In genomic region chr9:62492306-62492990, GRCm38 (mm10) we compare ENCODE assay signal across 18 mouse cellular contexts. TPM values are rescaled to one million over a fixed set of nuclear protein-coding genes. Genes with fewer than 3 reads are reported as not detected.
DNase-seq lines count a peak whose midpoint lies in the region; ATAC-seq and TF ChIP-seq lines count a peak whose summit lies in the region.
"Had no signal": no experiment of that assay in that cellular context is flagged by ENCODE, and none has a peak within 500 bp of the region (broad histone marks: within the 10 kb centered on the region; RNA-seq: fewer than 3 reads in every experiment).

No protein-coding gene starts in this region.

- TF ChIP-seq CTCF in cerebellum, adult 2 months (IDR thresholded peaks at IDR 0.05; ENCODE audit: borderline replicate concordance, insufficient read depth, low read depth, low read length): no peak
- no peak for TF ChIP-seq CTCF in lung, postnatal 0 days (IDR thresholded peaks at IDR 0.05)

- H3K9me3 ChIP-seq in lung, postnatal 0 days (ENCODE audit: low read length): no peaks in the 10 kb centered on the region
- H3K9me3 ChIP-seq: embryonic facial prominence, embryonic 12.5 days; heart, embryonic 10.5 days; hindbrain, embryonic 15.5 days had no signal

- peak overlapping the region; percentile 71 for H3K27ac ChIP-seq in cerebellum, adult 2 months (ENCODE audit: insufficient read depth, low read length)
- H3K27ac ChIP-seq in lung, postnatal 0 days (ENCODE audit: low read length): no peak overlapping the region
- H3K27ac ChIP-seq: embryonic facial prominence, embryonic 12.5 days; heart, embryonic 10.5 days; hindbrain, embryonic 15.5 days had no signal

- H3K27me3 ChIP-seq in cerebellum, adult 2 months (ENCODE audit: control insufficient read depth, insufficient read depth, low read length): no peaks in the 10 kb centered on the region
- H3K27me3 ChIP-seq in lung, postnatal 0 days (replicated peaks; ENCODE audit: insufficient read depth, low read length): no peaks in the 10 kb centered on the region
- no peaks in the 10 kb centered on the region for H3K27me3 ChIP-seq in splenic B cell, adult 2 months (ENCODE audit: control insufficient read depth, insufficient read depth, low read length, poor library complexity, severe bottlenecking)
- H3K27me3 ChIP-seq: embryonic facial prominence, embryonic 12.5 days; hindbrain, embryonic 15.5 days had no signal

- H3K4me2 ChIP-seq in lung, postnatal 0 days (replicated peaks; ENCODE audit: low read depth, low read length): no peak overlapping the region
- H3K4me2 ChIP-seq: embryonic facial prominence, embryonic 12.5 days; hindbrain, embryonic 15.5 days; midbrain, embryonic 11.5 days had no signal

- no peak for DNase-seq in cerebellum, adult 2 months
- DNase-seq in cerebellum, adult 9-10 months: no peak
- no peak for DNase-seq in frontal cortex, postnatal 25 days (ENCODE audit: low spot score in 2 of 2)
- DNase-seq in lung, postnatal 0 days (ENCODE audit: low spot score): peak; percentile 44
- DNase-seq in lung, postnatal 36 days: no peak
- DNase-seq in splenic B cell, adult 2 months (ENCODE audit: low read depth, low spot score): peak; percentile 11
- no peak for DNase-seq in urinary bladder, postnatal 14 days (ENCODE audit: low spot score)
- DNase-seq: adrenal gland, postnatal 36 days; cerebellum, adult 8-10 months; kidney, adult 9 months; kidney, postnatal 14 days; thymus, postnatal 14 days had no signal

- H3K36me3 ChIP-seq in lung, postnatal 0 days (ENCODE audit: insufficient read depth, low read length): no peaks in the 10 kb centered on the region
- no peaks in the 10 kb centered on the region for H3K36me3 ChIP-seq in splenic B cell, adult 2 months (ENCODE audit: control insufficient read depth, insufficient read depth, low read length, poor library complexity, severe bottlenecking)
- H3K36me3 ChIP-seq: embryonic facial prominence, embryonic 12.5 days; heart, embryonic 10.5 days; hindbrain, embryonic 15.5 days had no signal

- H3K4me1 ChIP-seq in cerebellum, adult 2 months (ENCODE audit: control insufficient read depth, insufficient read depth, low read length): peaks cover 80% of the 10 kb centered on the region
- H3K4me1 ChIP-seq in lung, postnatal 0 days (ENCODE audit: insufficient read depth, low read depth, low read length): peaks cover 24% of the 10 kb centered on the region
- H3K4me1 ChIP-seq: embryonic facial prominence, embryonic 12.5 days had no signal

- TF ChIP-seq EP300 in lung, postnatal 0 days (IDR thresholded peaks at IDR 0.05): no peak

- 16% methylated on average over 6 of the region's 6 CpGs for WGBS in cerebellum, adult 2 months
- 61% methylated on average over 6 of the region's 6 CpGs for WGBS in lung, postnatal 0 days

- no peak for TF ChIP-seq POLR2A in cerebellum, adult 2 months (IDR thresholded peaks at IDR 0.05; ENCODE audit: borderline replicate concordance, insufficient read depth, low read length)

- no peak overlapping the region for H3K9ac ChIP-seq in lung, postnatal 0 days (replicated peaks; ENCODE audit: low read depth)
- H3K9ac ChIP-seq: embryonic facial prominence, embryonic 12.5 days; hindbrain, embryonic 15.5 days had no signal

- H3K4me3 ChIP-seq in cerebellum, adult 2 months (replicated peaks; ENCODE audit: insufficient read depth, low read depth, low read length): no peak overlapping the region
- H3K4me3 ChIP-seq in lung, postnatal 0 days (ENCODE audit: low read depth, low read length): no peak overlapping the region
- H3K4me3 ChIP-seq: embryonic facial prominence, embryonic 12.5 days; heart, embryonic 10.5 days; hindbrain, embryonic 15.5 days had no signal

- 0 out of 2 replicates have a peak, but pooled peaks have one; percentile 24 for ATAC-seq in frontal cortex, adult (ENCODE audit: low TSS enrichment)
- no peak for ATAC-seq in lung, postnatal 0 days
- ATAC-seq: intestine, embryonic 16.5 days had no signal

RNA-seq across cellular contexts. Expression of gene Coro2b, which starts 44.4 kb away (rescaled TPM):
- 210 and 244 TPM in 2 replicates for polyA plus RNA-seq in cerebellum, adult 2 months (2012; rRNA removed)
- polyA plus RNA-seq in lung, postnatal 0 days (2015; fragmentation: Nextera tagmentation; extraction: Ambion mirVana): 13.9 and 15.8 TPM in 2 replicates

Comparison
In these comparisons a context has a peak if more than half of its experiments do, and no peak if none do; other contexts are left out.
1. DNase-seq: peak in lung, postnatal 0 days (single experiment) and splenic B cell, adult 2 months (single experiment); none in cerebellum, adult 2 months (0 of 2), cerebellum, adult 9-10 months (single experiment), frontal cortex, postnatal 25 days (0 of 2), lung, postnatal 36 days (single experiment) and urinary bladder, postnatal 14 days (single experiment).
2. RNA of gene Coro2b, which starts 44.4 kb away (polyA plus RNA-seq): 210 to 244 TPM in cerebellum, adult 2 months; 13.9 to 15.8 TPM in lung, postnatal 0 days; every median in the first group is over 10 times any median in the second.